Mouse (Mus musculus) MEL (cell line): ENCODE data around the gene Thsd4. TPM values are rescaled to one million over a fixed set of nuclear protein-coding genes. Genes with fewer than 3 reads are reported as not detected.

ENCODE experiments used
- DNase-seq: peaks from one replicate; pipeline ENCODE4 v3.0.0; 2011; ENCODE audit warnings: low read depth, low spot score
- H3K27ac ChIP-seq: 2 replicates; pipeline ENCODE4 v1.5.1; 2012; ENCODE audit warnings: low read depth, mild to moderate bottlenecking, control low read depth, low read length, moderate library complexity; ENCODE audit not compliant: control insufficient read depth
- H3K27me3 ChIP-seq, 2 experiments: fragments of 150-350 bp in 1 of 2; sonication (generic) in 1 of 2; 2 replicates each; pipeline ENCODE4 v1.6.1; 2012; ENCODE audit warnings: low read length in 2 of 2, mild to moderate bottlenecking in 2 of 2, improper control_type of control experiment in 1 of 2, moderate library complexity in 1 of 2; ENCODE audit not compliant: insufficient read depth in 2 of 2, control insufficient read depth in 1 of 2
- H3K36me3 ChIP-seq, 2 experiments: 2 replicates each; pipeline ENCODE4 v1.6.1; 2012 to 2014; ENCODE audit warnings: low read length in 2 of 2, improper control_type of control experiment in 1 of 2, inconsistent platforms in 1 of 2, mild to moderate bottlenecking in 1 of 2; ENCODE audit not compliant: insufficient read depth in 2 of 2, control insufficient read depth in 1 of 2
- H3K4me1 ChIP-seq, 2 experiments: fragments of 150-350 bp in 1 of 2; sonication (generic) in 1 of 2; 2 replicates each; pipeline ENCODE4 v1.6.1; 2012; ENCODE audit warnings: low read length in 2 of 2, improper control_type of control experiment in 1 of 2, mild to moderate bottlenecking in 1 of 2; ENCODE audit not compliant: insufficient read depth in 2 of 2, control insufficient read depth in 1 of 2
- H3K4me3 ChIP-seq, 2 experiments: fragments of 150-350 bp in 1 of 2; sonication (generic) in 1 of 2; 2 replicates each; pipeline ENCODE4 v1.5.1; 2012; ENCODE audit warnings: low read depth in 2 of 2, low read length in 2 of 2, mild to moderate bottlenecking in 2 of 2, moderate library complexity in 2 of 2, control low read depth in 1 of 2, improper control_type of control experiment in 1 of 2; ENCODE audit not compliant: control insufficient read depth in 1 of 2, insufficient read depth in 1 of 2
- H3K79me2 ChIP-seq: 2 replicates; pipeline ENCODE4 v1.6.1; 2012; ENCODE audit warnings: mild to moderate bottlenecking, low read length, moderate library complexity; ENCODE audit not compliant: control insufficient read depth, poor library complexity, insufficient read depth
- H3K9ac ChIP-seq: 2 replicates; pipeline ENCODE4 v1.6.1; 2012; ENCODE audit warnings: low read depth, mild to moderate bottlenecking, control low read depth, low read length, moderate library complexity; ENCODE audit not compliant: control insufficient read depth, poor library complexity, severe bottlenecking
- H3K9me3 ChIP-seq: fragments of 150-350 bp; sonication (generic); replicated peaks from 2 replicates; pipeline ENCODE4 v1.6.1; 2012; ENCODE audit warnings: mild to moderate bottlenecking, low read length, improper control_type of control experiment, moderate library complexity; ENCODE audit not compliant: insufficient read depth
- BHLHE40 ChIP-seq: IDR thresholded peaks from 2 replicates; pipeline ENCODE4 v1.6.1; 2012; ENCODE audit warnings: low read depth, mild to moderate bottlenecking, inconsistent platforms, low read length, improper control_type of control experiment, borderline replicate concordance
- CHD1 ChIP-seq: IDR thresholded peaks from 2 replicates; pipeline ENCODE4 v1.6.1; 2012; ENCODE audit warnings: low read depth, mild to moderate bottlenecking, inconsistent platforms, low read length, improper control_type of control experiment
- CHD2 ChIP-seq: IDR thresholded peaks from 2 replicates; pipeline ENCODE4 v1.6.1; 2011; ENCODE audit warnings: low read length, improper control_type of control experiment
- CTCF ChIP-seq, 3 experiments: IDR thresholded peaks in 2 of 3; conservative IDR thresholded peaks in 1 of 3; 2 replicates each; pipeline ENCODE4 v1.5.1; 2011 to 2012; ENCODE audit warnings: low read length in 3 of 3, low read depth in 2 of 3, mild to moderate bottlenecking in 2 of 3, improper control_type of control experiment in 1 of 3, inconsistent platforms in 1 of 3, mixed read lengths in 1 of 3, moderate library complexity in 1 of 3; ENCODE audit not compliant: control insufficient read depth in 1 of 3, insufficient read depth in 1 of 3, poor library complexity in 1 of 3, severe bottlenecking in 1 of 3
- GABPA ChIP-seq: IDR thresholded peaks from 2 replicates; pipeline ENCODE4 v1.6.1; 2012; ENCODE audit warnings: low read depth, mild to moderate bottlenecking, inconsistent platforms, low read length, improper control_type of control experiment, moderate library complexity
- GATA1 ChIP-seq: IDR thresholded peaks from 2 replicates; pipeline ENCODE4 v1.6.1; 2011; ENCODE audit warnings: low read depth, low read length, improper control_type of control experiment
- HCFC1 ChIP-seq: IDR thresholded peaks from 2 replicates; pipeline ENCODE4 v1.6.1; 2012; ENCODE audit warnings: low read depth, mild to moderate bottlenecking, inconsistent platforms, low read length, improper control_type of control experiment, moderate library complexity
- JUND ChIP-seq: IDR thresholded peaks from 2 replicates; pipeline ENCODE4 v1.6.1; 2011; ENCODE audit warnings: low read depth, mild to moderate bottlenecking, improper control_type of control experiment, low read length
- KAT2A ChIP-seq: conservative IDR thresholded peaks from 2 replicates; pipeline ENCODE4 v1.6.1; 2012; ENCODE audit warnings: low read depth, low read length, improper control_type of control experiment, inconsistent platforms
- MAX ChIP-seq: IDR thresholded peaks from 2 replicates; pipeline ENCODE4 v1.6.1; 2011; ENCODE audit warnings: low read length, improper control_type of control experiment
- MAZ ChIP-seq: IDR thresholded peaks from 2 replicates; pipeline ENCODE4 v1.6.1; 2012; ENCODE audit warnings: low read depth, mild to moderate bottlenecking, inconsistent platforms, low read length, improper control_type of control experiment
- MXI1 ChIP-seq: IDR thresholded peaks from 2 replicates; pipeline ENCODE4 v1.6.1; 2011; ENCODE audit warnings: mild to moderate bottlenecking, low read depth, low read length, improper control_type of control experiment
- NELFE ChIP-seq: IDR thresholded peaks from 2 replicates; pipeline ENCODE4 v1.6.1; 2011; ENCODE audit warnings: low read depth, low read length, improper control_type of control experiment
- SIN3A ChIP-seq: IDR thresholded peaks from 2 replicates; pipeline ENCODE4 v1.6.1; 2012; ENCODE audit warnings: low read length, improper control_type of control experiment, inconsistent platforms
- TAL1 ChIP-seq: IDR thresholded peaks from 2 replicates; pipeline ENCODE4 v1.6.1; 2012; ENCODE audit warnings: mild to moderate bottlenecking, inconsistent platforms, low read length, moderate library complexity, mixed read lengths
- UBTF ChIP-seq: IDR thresholded peaks from 2 replicates; pipeline ENCODE4 v1.6.1; 2012; ENCODE audit warnings: low read depth, mild to moderate bottlenecking, inconsistent platforms, low read length, improper control_type of control experiment, moderate library complexity, borderline replicate concordance; ENCODE audit not compliant: insufficient read depth
- USF2 ChIP-seq, 2 experiments: IDR thresholded peaks; 2 replicates each; pipeline ENCODE4 v1.6.1; 2011 to 2012; ENCODE audit warnings: improper control_type of control experiment in 2 of 2, low read length in 2 of 2, borderline replicate concordance in 1 of 2, inconsistent platforms in 1 of 2, low read depth in 1 of 2, mild to moderate bottlenecking in 1 of 2; ENCODE audit not compliant: insufficient read depth in 1 of 2
- ZNF384 ChIP-seq: IDR thresholded peaks from 2 replicates; pipeline ENCODE4 v1.6.1; 2012; ENCODE audit warnings: low read depth, mild to moderate bottlenecking, inconsistent platforms, low read length, improper control_type of control experiment
- polyA plus RNA-seq, 2 experiments: library from polyadenylated mRNA; stranded (reverse) in 1 of 2; unstranded in 1 of 2; fragments of >175 nt in 1 of 2; fragments of >200 nt in 1 of 2; gene quantifications; 2 replicates each; pipeline versions ENCODE4 v1.2.1 to v1.2.4; 2012; ENCODE audit warnings: low replicate concordance in 2 of 2, low read depth in 1 of 2; ENCODE audit not compliant: insufficient read length in 2 of 2, insufficient read depth in 1 of 2, missing spikeins in 1 of 2
- total RNA-seq: library from RNA; depleted of rRNA; stranded (reverse); fragments of 300-350 nt; gene quantifications from 2 replicates; pipeline ENCODE4 v1.2.3, GENCODE M21; 2012

Thsd4 gene
- total and polyA plus RNA-seq, 3 experiments = 0.08 TPM; not detected in 1

DNA sequence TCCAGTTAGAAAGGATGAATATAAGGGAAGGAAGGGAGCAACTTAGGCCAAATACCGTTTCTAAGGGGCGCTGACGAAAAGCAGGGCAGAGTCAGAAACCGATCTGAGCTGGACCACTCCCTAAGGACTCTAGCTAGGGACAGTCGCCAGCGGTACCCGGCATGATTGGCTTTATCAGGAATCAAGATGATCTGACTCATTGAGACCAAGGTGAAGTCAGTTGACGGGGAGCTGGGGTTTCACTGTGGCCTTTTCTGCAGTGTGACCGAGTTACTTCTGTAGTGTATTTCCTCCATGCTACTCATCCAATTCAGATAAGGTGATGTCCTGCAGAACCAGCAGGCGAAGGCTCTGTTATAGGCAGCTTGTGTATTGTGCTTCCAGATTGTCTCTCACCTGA is 556.8 kb downstream of the Thsd4 start:
- H3K79me2 ChIP-seq = no peaks in the 10 kb centered on the region
- TF ChIP-seq ZNF384 (no peak), GABPA (no peak), MAZ (no peak), MXI1 (no peak), KAT2A (no peak), UBTF (no peak), BHLHE40 (no peak), TAL1 (no peak), CHD1 (no peak), USF2 (IDR thresholded peaks at IDR 0.05; ENCODE audit: borderline replicate concordance in 1 of 2, insufficient read depth in 1 of 2, low read depth in 1 of 2, low read length in 2 of 2) (no peak), CTCF (IDR thresholded peaks at IDR 0.05 in 2 of 3, conservative IDR thresholded peaks at IDR 0.05 in 1 of 3; ENCODE audit: control insufficient read depth in 1 of 3, insufficient read depth in 1 of 3, low read depth in 2 of 3, low read length in 3 of 3, poor library complexity in 1 of 3, severe bottlenecking in 1 of 3) (no peak), GATA1 (no peak)
- TF ChIP-seq, all 39 proteins: peak for 0
- DNase-seq = no peak
- peaks cover 0 to 2% of the 10 kb centered on the region in 2 experiments; a peak in 1 of 4 replicates for H3K4me1 ChIP-seq
- no peaks in the 10 kb centered on the region for H3K27me3 ChIP-seq
- no peaks in the 10 kb centered on the region for H3K9me3 ChIP-seq
- H3K4me3 ChIP-seq = no peak overlapping the region
- H3K36me3 ChIP-seq = no peaks in the 10 kb centered on the region
- H3K9ac ChIP-seq = no peak overlapping the region
- H3K27ac ChIP-seq = no peak overlapping the region

DNA sequence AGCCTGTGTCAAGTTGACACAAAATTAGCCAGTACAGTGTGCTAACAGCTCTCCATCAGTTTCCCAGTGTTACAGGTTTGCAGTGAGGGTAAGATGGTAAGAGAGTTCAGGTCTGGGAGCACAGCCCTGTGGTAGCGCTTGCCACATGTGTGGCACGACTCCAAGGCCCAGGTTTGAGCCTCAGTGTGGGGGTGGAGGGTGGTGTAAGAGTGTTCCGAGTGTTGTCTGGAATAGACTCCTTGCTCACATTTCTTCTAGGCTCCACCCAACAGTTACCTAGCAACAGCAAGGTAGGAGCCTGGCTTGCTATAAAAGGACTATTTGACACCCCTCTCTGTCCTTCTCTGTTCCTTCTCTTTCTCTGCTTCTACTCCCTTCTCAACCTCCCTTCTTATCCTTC is 557.5 kb downstream of the Thsd4 start:
- Histone ChIP-seq H3K4me1 (no peaks in the 10 kb centered on the region), H3K9me3 (no peaks in the 10 kb centered on the region), H3K36me3 (no peaks in the 10 kb centered on the region), H3K79me2 (no peaks in the 10 kb centered on the region), H3K27ac (no peak overlapping the region), H3K27me3 (no peaks in the 10 kb centered on the region), H3K4me3 (no peak overlapping the region), H3K9ac (no peak overlapping the region)
- DNase-seq = no peak
- TF ChIP-seq HCFC1 = no peak
- TF ChIP-seq SIN3A = no peak
- no peak for TF ChIP-seq CHD2
- TF ChIP-seq MAX = no peak
- no peak for TF ChIP-seq JUND
- no peak for TF ChIP-seq USF2 (IDR thresholded peaks at IDR 0.05; ENCODE audit: borderline replicate concordance in 1 of 2, insufficient read depth in 1 of 2, low read depth in 1 of 2, low read length in 2 of 2)
- TF ChIP-seq NELFE = no peak
- no peak for TF ChIP-seq MXI1
